Mouse (Mus musculus) intestine, embryonic 14.5 days (tissue): ENCODE measurements at regions not wholly inside any gene's neighbourhood (a gene's known extent, or its start where the extent isn't known, plus 50 kb on each side); places are given as distances from the start of the nearest gene placed in this dataset.

ENCODE experiments used
- ATAC-seq: fragments of 200-750 bp; cut with Nextera tagmentation; replicated peaks from 2 replicates; pipeline ENCODE4 v1.8.0; 2017; ENCODE audit warnings: low read depth, moderate number of reproducible peaks, moderate TSS enrichment, moderate library complexity; ENCODE audit not compliant: low FRiP score, low TSS enrichment
- DNase-seq: peaks from one replicate; pipeline ENCODE4 v3.0.0-alpha.2; 2018; ENCODE audit warnings: low spot score
- H3K27ac ChIP-seq: fragments of 300-500 bp; sonication (generic); 2 replicates; pipeline ENCODE4 v1.5.1; 2014; ENCODE audit warnings: low read depth, mild to moderate bottlenecking, control low read depth
- H3K27me3 ChIP-seq: fragments of 300-500 bp; sonication (generic); replicated peaks from 2 replicates; pipeline ENCODE4 v1.6.1; 2014; ENCODE audit warnings: low read length, control low read depth; ENCODE audit not compliant: control insufficient read depth, insufficient read depth
- H3K36me3 ChIP-seq: fragments of 300-500 bp; sonication (generic); 2 replicates; pipeline ENCODE4 v1.6.1; 2014; ENCODE audit warnings: low read length, control low read depth; ENCODE audit not compliant: control insufficient read depth, insufficient read depth
- H3K4me1 ChIP-seq: fragments of 300-500 bp; sonication (generic); replicated peaks from 2 replicates; pipeline ENCODE4 v1.6.1; 2014; ENCODE audit warnings: low read length, control low read depth, mixed read lengths; ENCODE audit not compliant: control insufficient read depth, insufficient read depth
- H3K4me2 ChIP-seq: fragments of 300-500 bp; sonication (generic); 2 replicates; pipeline ENCODE4 v1.6.1; 2014; ENCODE audit warnings: low read length
- H3K4me3 ChIP-seq: fragments of 300-500 bp; sonication (generic); 2 replicates; pipeline ENCODE4 v1.5.1; 2014; ENCODE audit warnings: low read depth, low read length, control low read depth, mixed read lengths
- H3K9ac ChIP-seq: fragments of 300-500 bp; sonication (generic); 2 replicates; pipeline ENCODE4 v1.6.1; 2014; ENCODE audit warnings: mild to moderate bottlenecking, low read length
- H3K9me3 ChIP-seq: fragments of 300-500 bp; sonication (generic); 2 replicates; pipeline ENCODE4 v1.6.1; 2016; ENCODE audit warnings: low read length, control low read depth; ENCODE audit not compliant: control insufficient read depth
- WGBS: fragments of 180-500 bp; shearing (Covaris S2); extraction: QIAGEN DNeasy Blood & Tissue Kit; methylation state at CpG from one replicate; pipeline ENCODE4 v1.1.7; 2014; 5-methylcytosine and 5-hydroxymethylcytosine counted together

DNA sequence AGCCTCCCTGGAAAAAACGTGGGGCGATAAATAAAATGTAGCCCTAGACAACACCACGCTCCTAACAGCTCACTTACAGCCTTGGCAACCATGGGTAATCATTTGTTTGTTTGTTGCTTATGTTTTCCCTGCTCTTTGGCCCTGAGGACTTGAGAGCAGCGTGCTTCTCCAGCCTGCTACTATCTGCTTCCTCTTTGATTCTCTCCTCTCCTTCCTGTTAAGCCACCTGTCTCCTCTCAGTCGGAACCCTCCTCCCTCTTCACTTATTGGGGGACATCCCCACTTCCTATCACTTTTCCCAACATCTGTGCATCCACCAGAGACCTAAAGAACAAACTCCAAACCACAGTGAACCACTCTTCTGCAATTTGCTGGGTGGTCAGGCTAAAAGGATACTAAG lies 362.5 kb upstream of the Smim15 start:
- Histone ChIP-seq H3K4me2 (no peak overlapping the region), H3K4me3 (no peak overlapping the region), H3K27ac (no peak overlapping the region), H3K9ac (no peak overlapping the region), H3K9me3 (no peaks in the 10 kb centered on the region), H3K27me3 (no peaks in the 10 kb centered on the region), H3K4me1 (0 out of 2 replicates have a peak, but pooled peaks cover 5% of the 10 kb centered on the region), H3K36me3 (no peaks in the 10 kb centered on the region)
- 75% methylated on average over 5 of the region's 5 CpGs for WGBS
- no peak for ATAC-seq
- no peak for DNase-seq

GRCm38 (mm10) chr13:107678860-107679259 lies 365.4 kb upstream of the Smim15 start:
- 0 out of 2 replicates have a peak, but pooled peaks cover 11% of the 10 kb centered on the region for H3K4me1 ChIP-seq
- no peaks in the 10 kb centered on the region for H3K9me3 ChIP-seq
- H3K9ac ChIP-seq = no peak overlapping the region
- ATAC-seq = no peak
- H3K4me3 ChIP-seq = no peak overlapping the region
- H3K36me3 ChIP-seq = no peaks in the 10 kb centered on the region
- H3K4me2 ChIP-seq = no peak overlapping the region
- no peak for DNase-seq
- H3K27ac ChIP-seq = no peak overlapping the region
- no peaks in the 10 kb centered on the region for H3K27me3 ChIP-seq

GRCm38 (mm10) chr13:107677091-107677470 lies 367.2 kb upstream of the Smim15 start:
- 0 out of 2 replicates have a peak, but pooled peaks cover 11% of the 10 kb centered on the region for H3K4me1 ChIP-seq
- H3K4me3 ChIP-seq = no peak overlapping the region
- no peak overlapping the region for H3K4me2 ChIP-seq
- DNase-seq (no peak), ATAC-seq (no peak)
- H3K9me3 ChIP-seq = no peaks in the 10 kb centered on the region
- H3K27me3 ChIP-seq = no peaks in the 10 kb centered on the region
- H3K36me3 ChIP-seq = no peaks in the 10 kb centered on the region
- peak overlapping the region; percentile 81 for H3K27ac ChIP-seq
- H3K9ac ChIP-seq = no peak overlapping the region
- 49% methylated on average over 8 of the region's 8 CpGs for WGBS

DNA sequence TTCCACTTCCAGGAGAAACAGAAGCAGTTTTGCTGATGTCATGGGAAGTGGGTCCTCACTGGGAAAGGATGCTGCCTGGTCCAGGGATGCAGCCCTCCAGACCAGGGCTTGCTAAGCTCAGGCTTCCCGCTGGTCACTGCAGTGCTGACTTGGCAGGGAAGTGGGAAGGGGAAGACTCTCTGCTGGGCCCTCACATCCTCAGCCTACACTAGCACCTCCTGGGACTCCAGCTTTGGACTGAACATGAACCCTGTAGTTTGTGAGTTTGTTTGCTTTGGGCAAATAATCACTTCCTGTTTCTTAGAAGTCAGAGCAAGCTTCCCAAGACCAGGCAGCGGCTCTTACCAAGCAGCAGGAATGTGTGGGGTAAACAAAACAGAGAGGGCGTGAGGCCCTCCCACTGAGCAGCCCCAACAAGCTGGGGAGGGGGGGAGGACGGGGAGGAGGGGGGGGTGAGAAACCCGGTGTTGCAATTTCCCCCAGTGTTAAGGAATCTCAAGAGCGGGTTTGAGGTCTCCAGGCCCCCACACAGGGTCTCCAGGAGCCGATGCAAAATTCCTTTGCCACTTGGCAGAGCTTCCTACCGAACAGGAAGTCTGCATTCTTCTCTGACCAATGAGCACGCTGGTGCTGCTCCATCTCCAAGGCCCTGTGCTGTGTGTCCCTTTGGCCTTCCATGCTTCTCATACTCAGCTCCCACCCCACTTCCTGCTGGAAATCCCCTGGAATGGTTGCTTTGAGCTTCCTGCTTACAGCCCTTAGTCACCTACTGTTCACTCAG lies 367.7 kb upstream of the Smim15 start:
- ATAC-seq = peak; percentile 60
- 0 out of 2 replicates have a peak overlapping the region, but pooled peaks have one; percentile 17 for H3K4me2 ChIP-seq
- 10% methylated on average over 9 of the region's 9 CpGs for WGBS

GRCm38 (mm10) chr13:107672166-107672565 lies 372.1 kb upstream of the Smim15 start:
- H3K9me3 ChIP-seq = no peaks in the 10 kb centered on the region
- H3K27ac ChIP-seq = no peak overlapping the region
- H3K4me1 ChIP-seq = 0 out of 2 replicates have a peak, but pooled peaks cover 11% of the 10 kb centered on the region
- no peak overlapping the region for H3K9ac ChIP-seq
- DNase-seq = no peak
- H3K4me2 ChIP-seq = no peak overlapping the region
- no peak for ATAC-seq
- WGBS = 81% methylated on average over 5 of the region's 5 CpGs
- no peaks in the 10 kb centered on the region for H3K36me3 ChIP-seq
- no peaks in the 10 kb centered on the region for H3K27me3 ChIP-seq
- no peak overlapping the region for H3K4me3 ChIP-seq

More for the DNA sequence above, 367.7 kb upstream of the Smim15 start:
- Histone ChIP-seq H3K36me3 (no peaks in the 10 kb centered on the region), H3K9me3 (no peaks in the 10 kb centered on the region), H3K27me3 (no peaks in the 10 kb centered on the region), H3K9ac (no peak overlapping the region), H3K4me3 (no peak overlapping the region), H3K27ac (peak overlapping the region; percentile 81), H3K4me1 (0 out of 2 replicates have a peak, but pooled peaks cover 11% of the 10 kb centered on the region)
- peak; percentile 67 for DNase-seq

DNA sequence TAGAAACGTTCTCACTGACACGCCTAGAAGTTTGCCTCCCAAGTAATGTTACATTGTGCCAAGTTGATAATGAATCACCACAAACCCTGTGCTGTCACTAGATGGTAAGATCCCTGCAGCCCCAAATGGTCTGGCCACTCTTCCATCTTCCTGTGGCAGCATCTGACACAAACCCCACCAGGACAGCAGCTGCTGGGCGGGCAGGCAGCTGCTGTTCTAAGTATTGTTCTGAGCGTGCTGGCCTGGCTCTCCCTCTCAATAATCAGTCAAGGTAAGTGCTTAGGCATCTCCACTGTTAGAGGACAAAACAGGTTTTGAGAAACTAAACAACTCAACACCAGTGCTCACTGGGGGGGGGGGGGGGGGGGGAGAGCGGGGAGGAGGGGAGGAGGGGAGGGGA lies 375.7 kb upstream of the Smim15 start:
- H3K9ac ChIP-seq = no peak overlapping the region
- no peak for ATAC-seq
- H3K4me1 ChIP-seq = peaks cover 6% of the 10 kb centered on the region
- no peaks in the 10 kb centered on the region for H3K27me3 ChIP-seq
- no peaks in the 10 kb centered on the region for H3K36me3 ChIP-seq
- WGBS = 44% methylated on average over 4 of the region's 5 CpGs
- no peak for DNase-seq
- no peak overlapping the region for H3K4me2 ChIP-seq
- no peak overlapping the region for H3K27ac ChIP-seq
- no peaks in the 10 kb centered on the region for H3K9me3 ChIP-seq
- H3K4me3 ChIP-seq = no peak overlapping the region

- Histone ChIP-seq H3K4me1 (peaks cover 6% of the 10 kb centered on the region), H3K27me3 (no peaks in the 10 kb centered on the region), H3K4me2 (no peak overlapping the region), H3K9ac (no peak overlapping the region), H3K9me3 (no peaks in the 10 kb centered on the region), H3K4me3 (no peak overlapping the region), H3K27ac (no peak overlapping the region), H3K36me3 (no peaks in the 10 kb centered on the region)
- WGBS = 68% methylated on average over 6 of the region's 6 CpGs
- ATAC-seq (no peak), DNase-seq (no peak)
These were observed 378.5 kb upstream of the Smim15 start for GRCm38 (mm10) chr13:107665775-107666174.

GRCm38 (mm10) chr13:107664197-107664596 lies 380.0 kb upstream of the Smim15 start:
- peaks cover 6% of the 10 kb centered on the region for H3K4me1 ChIP-seq
- no peak for ATAC-seq
- no peaks in the 10 kb centered on the region for H3K9me3 ChIP-seq
- H3K27me3 ChIP-seq = no peaks in the 10 kb centered on the region
- WGBS = 44% methylated on average over 8 of the region's 8 CpGs
- H3K36me3 ChIP-seq = no peaks in the 10 kb centered on the region
- no peak overlapping the region for H3K4me2 ChIP-seq
- H3K9ac ChIP-seq = no peak overlapping the region
- no peak for DNase-seq
- no peak overlapping the region for H3K27ac ChIP-seq
- no peak overlapping the region for H3K4me3 ChIP-seq

DNA sequence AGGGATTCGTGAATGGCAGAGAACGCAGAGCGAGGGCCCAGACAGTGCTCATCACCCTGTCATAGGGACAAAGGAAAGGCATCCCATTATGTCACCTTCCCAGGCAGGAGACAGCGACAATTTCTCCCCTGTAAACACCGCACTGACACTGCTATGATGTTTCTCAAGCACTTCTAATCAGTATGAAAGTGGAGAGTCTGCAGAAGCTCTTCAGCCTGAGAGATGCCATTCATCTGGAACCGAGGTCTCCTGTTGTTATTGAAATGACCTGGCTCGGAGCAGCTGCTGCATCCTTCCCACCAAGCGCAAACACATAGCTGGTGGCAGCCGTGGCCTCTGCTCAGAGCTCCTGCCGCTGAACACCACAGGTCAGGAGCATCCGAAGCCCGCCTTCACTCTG lies 380.5 kb upstream of the Smim15 start:
- Histone ChIP-seq H3K4me3 (no peak overlapping the region), H3K4me2 (no peak overlapping the region), H3K4me1 (peaks cover 6% of the 10 kb centered on the region), H3K27ac (no peak overlapping the region), H3K9ac (no peak overlapping the region), H3K36me3 (no peaks in the 10 kb centered on the region), H3K27me3 (no peaks in the 10 kb centered on the region), H3K9me3 (no peaks in the 10 kb centered on the region)
- WGBS = 32% methylated on average over 12 of the region's 12 CpGs
- DNase-seq = no peak
- ATAC-seq = no peak
